ENCODE assay signal across 25 mouse cellular contexts in genomic region chr7:48870579-48871180, GRCm38 (mm10). TPM values are rescaled to one million over a fixed set of nuclear protein-coding genes. Genes with fewer than 3 reads are reported as not detected.
"Had no signal": no experiment of that assay in that cellular context is flagged by ENCODE, and none has a peak within 500 bp of the region (broad histone marks: within the 10 kb centered on the region; RNA-seq: fewer than 3 reads in every experiment).

No protein-coding gene starts in this region.

- H3K4me2 ChIP-seq: intestine, embryonic 15.5 days; liver, embryonic 12.5 days; midbrain, embryonic 11.5 days; neural tube, embryonic 12.5 days; neural tube, embryonic 15.5 days; stomach, embryonic 15.5 days had no signal

- H3K4me3 ChIP-seq: intestine, embryonic 15.5 days; layer of hippocampus, adult 2 months; left cerebral cortex, adult 2 months; liver, embryonic 12.5 days; neural tube, embryonic 12.5 days; neural tube, embryonic 15.5 days; stomach, embryonic 15.5 days had no signal

- H3K9me3 ChIP-seq: intestine, embryonic 15.5 days; liver, embryonic 12.5 days; neural tube, embryonic 12.5 days; neural tube, embryonic 15.5 days; stomach, embryonic 15.5 days had no signal

- H3K9ac ChIP-seq: intestine, embryonic 15.5 days; liver, embryonic 12.5 days; neural tube, embryonic 12.5 days; neural tube, embryonic 15.5 days; stomach, embryonic 15.5 days had no signal

- H3K27ac ChIP-seq: intestine, embryonic 15.5 days; kidney, postnatal 0 days; layer of hippocampus, adult 2 months; left cerebral cortex, adult 2 months; liver, embryonic 12.5 days; neural tube, embryonic 12.5 days; neural tube, embryonic 15.5 days; stomach, embryonic 15.5 days had no signal

- DNase-seq: kidney, adult 11 months; kidney, adult 9 months; kidney, postnatal 25 days; layer of hippocampus, postnatal 36 days; lung, adult 2 months; lung, postnatal 14 days; lung, postnatal 4 days; midbrain, embryonic 14.5 days; retina, postnatal 1 day; right cerebral cortex, postnatal 25 days; spleen, adult 18-20 months; thymus, adult 18-20 months; thymus, postnatal 36 days had no signal

- H3K4me1 ChIP-seq: intestine, embryonic 15.5 days; neural tube, embryonic 12.5 days; stomach, embryonic 15.5 days had no signal

- ATAC-seq: intestine, embryonic 15.5 days; liver, embryonic 12.5 days had no signal

- H3K27me3 ChIP-seq: intestine, embryonic 15.5 days; liver, embryonic 12.5 days; neural tube, embryonic 12.5 days; neural tube, embryonic 15.5 days; stomach, embryonic 15.5 days had no signal

- H3K36me3 ChIP-seq: neural tube, embryonic 15.5 days had no signal

RNA-seq across cellular contexts. Expression of gene Csrp3, which starts 22.8 kb away (rescaled TPM):
- polyA plus RNA-seq: kidney, postnatal 0 days; large intestine, adult 2 months; midbrain, embryonic 11.5 days; testis, adult 2 months; urinary bladder, adult 2 months had no signal
